Mouse (Mus musculus) fat pad, adult 2 months (tissue): ENCODE data around the gene Lzts3.

Source experiments
- DNase-seq: peaks from one replicate; pipeline ENCODE4 v3.0.0-alpha.2; 2011; ENCODE audit warnings: low read depth, low spot score; ENCODE audit errors: extremely low read depth

The Lzts3 gene

GRCm38 (mm10) chr2:130638101-130638611 is 4.4 kb downstream of the Lzts3 start:
- no peak for DNase-seq

GRCm38 (mm10) chr2:130635847-130636246 is 6.8 kb downstream of the Lzts3 start:
- DNase-seq = no peak

GRCm38 (mm10) chr2:130634739-130635411 is 7.7 kb downstream of the Lzts3 start:
- DNase-seq = no peak

- no peak for DNase-seq
Observed at GRCm38 (mm10) chr2:130634006-130634738, 8.4 kb downstream of the Lzts3 start.

GRCm38 (mm10) chr2:130632887-130633675 is 9.5 kb downstream of the Lzts3 start:
- DNase-seq = no peak

- no peak for DNase-seq
Observed at GRCm38 (mm10) chr2:130632416-130632815, 10.2 kb downstream of the Lzts3 start.

- peak; percentile 14 for DNase-seq
Observed at GRCm38 (mm10) chr2:130629839-130630203, 12.8 kb downstream of the Lzts3 start, which contains the start of the genes Fastkd5 and Ubox5. Fastkd5 (minus strand) TSS chr2:130630027. Ubox5 (minus strand) TSS chr2:130630038.

- DNase-seq = no peak
Observed at GRCm38 (mm10) chr2:130629080-130629838, 13.3 kb downstream of the Lzts3 start.

- no peak for DNase-seq
Observed at GRCm38 (mm10) chr2:130628424-130628823, 14.2 kb downstream of the Lzts3 start.

- no peak for DNase-seq
Observed at GRCm38 (mm10) chr2:130618972-130619371, 23.6 kb downstream of the Lzts3 start.

GRCm38 (mm10) chr2:130613091-130613490 is 29.5 kb downstream of the Lzts3 start:
- no peak for DNase-seq

- DNase-seq = no peak
Observed at GRCm38 (mm10) chr2:130602195-130602594, 40.4 kb downstream of the Lzts3 start.

- DNase-seq = no peak
Observed at GRCm38 (mm10) chr2:130598399-130598798, 44.2 kb downstream of the Lzts3 start.

- DNase-seq = no peak
Observed at GRCm38 (mm10) chr2:130597601-130598010, 45.0 kb downstream of the Lzts3 start.

- no peak for DNase-seq
Observed at GRCm38 (mm10) chr2:130595596-130595995, 47.0 kb downstream of the Lzts3 start.

GRCm38 (mm10) chr2:130591016-130591415 is 51.6 kb downstream of the Lzts3 start:
- no peak for DNase-seq

GRCm38 (mm10) chr2:130589761-130590160 is 52.8 kb downstream of the Lzts3 start:
- DNase-seq = no peak

- no peak for DNase-seq
Observed at GRCm38 (mm10) chr2:130589157-130589556, 53.4 kb downstream of the Lzts3 start.

GRCm38 (mm10) chr2:130588373-130588772 is 54.2 kb downstream of the Lzts3 start:
- no peak for DNase-seq

GRCm38 (mm10) chr2:130586016-130586415 is 56.6 kb downstream of the Lzts3 start:
- DNase-seq = no peak
